Mouse (Mus musculus): ENCODE results near the gene Fam120a. TPM values are rescaled to one million over a fixed set of nuclear protein-coding genes. Genes with fewer than 3 reads are reported as not detected.

Fam120a gene
- total RNA-seq, 2 experiments from 2014 or later: 107 to 109 TPM

- intact Hi-C loops (cut with DNase I): loop anchor here (5.0 kb wide), 1 partner anchor 96 kb away; the partner anchor contains the start of gene Phf2
- DNase-seq: no peak
These were observed 902 bp upstream of the Fam120a start for GRCm38 (mm10) chr13:48968750-48969088.

GRCm38 (mm10) chr13:48966851-48967821 lies 681 bp downstream of the Fam120a start:
- peak; percentile 58 to 63 for DNase-seq
- intact Hi-C loops (cut with DNase I): loop anchor here (5.0 kb wide), 1 partner anchor 95 kb away; the partner anchor contains the start of gene Phf2

- intact Hi-C loops (cut with DNase I): loop anchor here (5.0 kb wide), 1 partner anchor 94 kb away; the partner anchor contains the start of gene Phf2
- DNase-seq: peak; percentile 72
These were observed 2.0 kb downstream of the Fam120a start for GRCm38 (mm10) chr13:48965559-48966525.

- no peak for DNase-seq
- intact Hi-C loops (cut with DNase I): loop anchor here (5.0 kb wide), 1 partner anchor 93 kb away; the partner anchor contains the start of gene Phf2
These were observed 3.0 kb downstream of the Fam120a start for GRCm38 (mm10) chr13:48964850-48965249.

- intact Hi-C loops (cut with DNase I): no loop called here
- no peak for DNase-seq
These were observed 4.7 kb downstream of the Fam120a start for GRCm38 (mm10) chr13:48963111-48963510.

GRCm38 (mm10) chr13:48962519-48962918 lies 5.3 kb downstream of the Fam120a start:
- DNase-seq: no peak
- intact Hi-C loops (cut with DNase I): no loop called here

GRCm38 (mm10) chr13:48958608-48959007 lies 9.2 kb downstream of the Fam120a start:
- intact Hi-C loops (cut with DNase I): no loop called here
- no peak for DNase-seq

- no peak for DNase-seq
- intact Hi-C loops (cut with DNase I): no loop called here
These were observed 13.0 kb downstream of the Fam120a start for GRCm38 (mm10) chr13:48954825-48955224.

- DNase-seq: no peak
- intact Hi-C loops (cut with DNase I): no loop called here
These were observed 17.1 kb downstream of the Fam120a start for GRCm38 (mm10) chr13:48950600-48951241.

- no peak for DNase-seq
- intact Hi-C loops (cut with DNase I): no loop called here
These were observed 18.9 kb downstream of the Fam120a start for GRCm38 (mm10) chr13:48948951-48949350.

GRCm38 (mm10) chr13:48944571-48944970 lies 23.2 kb downstream of the Fam120a start:
- intact Hi-C loops (cut with DNase I): no loop called here
- DNase-seq: no peak

- DNase-seq: no peak
- intact Hi-C loops (cut with DNase I): no loop called here
These were observed 25.3 kb downstream of the Fam120a start for GRCm38 (mm10) chr13:48942471-48942870.

- no peak for DNase-seq
- intact Hi-C loops (cut with DNase I): no loop called here
These were observed 26.0 kb downstream of the Fam120a start for GRCm38 (mm10) chr13:48941773-48942172.

- DNase-seq: no peak
- intact Hi-C loops (cut with DNase I): no loop called here
These were observed 33.2 kb downstream of the Fam120a start for GRCm38 (mm10) chr13:48934597-48934996.

- intact Hi-C loops (cut with DNase I): no loop called here
- no peak for DNase-seq
These were observed 35.1 kb downstream of the Fam120a start for GRCm38 (mm10) chr13:48932692-48933091.

GRCm38 (mm10) chr13:48931687-48932086 lies 36.1 kb downstream of the Fam120a start:
- DNase-seq: no peak
- intact Hi-C loops (cut with DNase I): no loop called here

GRCm38 (mm10) chr13:48931232-48931631 lies 36.6 kb downstream of the Fam120a start:
- intact Hi-C loops (cut with DNase I): no loop called here
- DNase-seq: no peak

- DNase-seq: no peak
- intact Hi-C loops (cut with DNase I): no loop called here
These were observed 38.2 kb downstream of the Fam120a start for GRCm38 (mm10) chr13:48929535-48930110.

- DNase-seq: no peak
- intact Hi-C loops (cut with DNase I): no loop called here
These were observed 40.2 kb downstream of the Fam120a start for GRCm38 (mm10) chr13:48927609-48928008.

GRCm38 (mm10) chr13:48922712-48923111 lies 45.1 kb downstream of the Fam120a start:
- no peak for DNase-seq
- intact Hi-C loops (cut with DNase I): no loop called here

Measured in heart, postnatal 14 days (tissue).